Mouse (Mus musculus) CH12.LX (cell line): ENCODE measurements around the gene Nhlrc4. TPM values are rescaled to one million over a fixed set of nuclear protein-coding genes. Genes with fewer than 3 reads are reported as not detected.

ENCODE experiments used
- DNase-seq: peaks from one replicate; pipeline ENCODE4 v3.0.0-alpha.2; 2013; ENCODE audit errors: extremely low read depth
- H3K27ac ChIP-seq: 2 replicates; pipeline ENCODE4 v1.5.1; 2012; ENCODE audit warnings: low read depth, mild to moderate bottlenecking, control low read depth, moderate library complexity; ENCODE audit not compliant: insufficient read depth
- H3K27me3 ChIP-seq: replicated peaks from 2 replicates; pipeline ENCODE3; 2012; ENCODE audit warnings: inconsistent platforms
- H3K36me3 ChIP-seq, 2 experiments: replicated peaks in 1 of 2; 2 replicates each; pipeline versions ENCODE3 to v1.6.1; 2012; ENCODE audit warnings: inconsistent platforms in 1 of 2, low read length in 1 of 2, mild to moderate bottlenecking in 1 of 2, mixed read lengths in 1 of 2, moderate library complexity in 1 of 2; ENCODE audit not compliant: control insufficient read depth in 1 of 2, insufficient read depth in 1 of 2
- H3K4me1 ChIP-seq, 2 experiments: 2 replicates each; pipeline ENCODE4 v1.6.1; 2012; ENCODE audit warnings: inconsistent platforms in 1 of 2, moderate library complexity in 1 of 2; ENCODE audit not compliant: insufficient read depth in 2 of 2, control insufficient read depth in 1 of 2
- H3K4me2 ChIP-seq: 2 replicates; pipeline ENCODE4 v1.6.1; 2012; ENCODE audit warnings: low read depth, mild to moderate bottlenecking, control low read depth; ENCODE audit not compliant: poor library complexity, insufficient read depth, severe bottlenecking
- H3K4me3 ChIP-seq, 3 experiments: fragments of 150-350 bp in 1 of 3; sonication (generic) in 1 of 3; replicated peaks in 1 of 3; 2 replicates each; pipeline versions ENCODE3 to v1.5.1; 2011 to 2012; ENCODE audit warnings: low read depth in 2 of 3, low read length in 2 of 3, mild to moderate bottlenecking in 2 of 3, moderate library complexity in 2 of 3, control low read depth in 1 of 3, improper control_type of control experiment in 1 of 3, inconsistent platforms in 1 of 3, mixed read lengths in 1 of 3; ENCODE audit not compliant: poor library complexity in 1 of 3
- H3K79me2 ChIP-seq: replicated peaks from 2 replicates; pipeline ENCODE4 v1.6.1; 2012; ENCODE audit warnings: mild to moderate bottlenecking, moderate library complexity; ENCODE audit not compliant: control insufficient read depth, poor library complexity, insufficient read depth, severe bottlenecking; ENCODE audit errors: extremely low read depth
- H3K9ac ChIP-seq: 2 replicates; pipeline ENCODE4 v1.6.1; 2012; ENCODE audit warnings: low read depth, mild to moderate bottlenecking, control low read depth, moderate library complexity; ENCODE audit not compliant: insufficient read depth
- H3K9me3 ChIP-seq: replicated peaks from 2 replicates; pipeline ENCODE3; 2012; ENCODE audit warnings: low read length, inconsistent platforms, mixed read lengths
- BHLHE40 ChIP-seq: IDR thresholded peaks from 2 replicates; pipeline ENCODE4 v1.6.1; 2011; ENCODE audit warnings: mild to moderate bottlenecking, low read depth, low read length, improper control_type of control experiment
- CHD2 ChIP-seq: IDR thresholded peaks from 2 replicates; pipeline ENCODE4 v1.6.1; 2011; ENCODE audit warnings: low read length, improper control_type of control experiment
- ELF1 ChIP-seq: IDR thresholded peaks from 2 replicates; pipeline ENCODE4 v1.6.1; 2014; ENCODE audit warnings: low read depth, mild to moderate bottlenecking, inconsistent platforms, low read length, improper control_type of control experiment
- EP300 ChIP-seq: IDR thresholded peaks from 2 replicates; pipeline ENCODE4 v1.6.1; 2011; ENCODE audit warnings: low read length, improper control_type of control experiment
- ETS1 ChIP-seq: conservative IDR thresholded peaks from 2 replicates; pipeline ENCODE4 v1.6.1; 2012; ENCODE audit warnings: low read depth, mild to moderate bottlenecking, inconsistent platforms, low read length, improper control_type of control experiment, moderate library complexity
- GABPA ChIP-seq: IDR thresholded peaks from 2 replicates; pipeline ENCODE4 v1.6.1; 2012; ENCODE audit warnings: low read depth, low read length, improper control_type of control experiment, inconsistent platforms; ENCODE audit not compliant: insufficient replicate concordance
- JUND ChIP-seq: conservative IDR thresholded peaks from 2 replicates; pipeline ENCODE4 v1.6.1; 2011; ENCODE audit warnings: low read depth, low read length, improper control_type of control experiment
- KAT2A ChIP-seq: IDR thresholded peaks from 2 replicates; pipeline ENCODE4 v1.6.1; 2012; ENCODE audit warnings: low read length, improper control_type of control experiment, inconsistent platforms; ENCODE audit not compliant: insufficient replicate concordance
- MAFK ChIP-seq: IDR thresholded peaks from 2 replicates; pipeline ENCODE4 v1.6.1; 2011; ENCODE audit warnings: low read length, improper control_type of control experiment; ENCODE audit not compliant: insufficient replicate concordance
- MEF2A ChIP-seq: IDR thresholded peaks from 2 replicates; pipeline ENCODE4 v1.6.1; 2014; ENCODE audit warnings: low read depth, mild to moderate bottlenecking, inconsistent platforms, low read length, improper control_type of control experiment, borderline replicate concordance
- MYC ChIP-seq: IDR thresholded peaks from 2 replicates; pipeline ENCODE4 v1.6.1; 2011; ENCODE audit warnings: low read depth, mild to moderate bottlenecking, improper control_type of control experiment, low read length
- NRF1 ChIP-seq: IDR thresholded peaks from 2 replicates; pipeline ENCODE4 v1.6.1; 2014; ENCODE audit warnings: low read depth, mild to moderate bottlenecking, inconsistent platforms, low read length, improper control_type of control experiment, moderate library complexity
- PAX5 ChIP-seq: IDR thresholded peaks from 2 replicates; pipeline ENCODE4 v1.6.1; 2012; ENCODE audit warnings: low read length, inconsistent platforms, mixed read lengths
- POLR2A ChIP-seq: IDR thresholded peaks from 2 replicates; pipeline ENCODE4 v1.6.1; 2011; ENCODE audit warnings: low read depth, mild to moderate bottlenecking, improper control_type of control experiment, low read length
- RAD21 ChIP-seq: IDR thresholded peaks from 2 replicates; pipeline ENCODE4 v1.6.1; 2011; ENCODE audit warnings: low read depth, mild to moderate bottlenecking, low read length, improper control_type of control experiment, moderate library complexity
- TCF12 ChIP-seq: IDR thresholded peaks from 2 replicates; pipeline ENCODE4 v1.6.1; 2014; ENCODE audit warnings: low read depth, mild to moderate bottlenecking, inconsistent platforms, low read length, improper control_type of control experiment
- UBTF ChIP-seq: IDR thresholded peaks from 2 replicates; pipeline ENCODE4 v1.6.1; 2012; ENCODE audit warnings: low read depth, mild to moderate bottlenecking, inconsistent platforms, low read length, improper control_type of control experiment, moderate library complexity
- USF2 ChIP-seq: conservative IDR thresholded peaks from 2 replicates; pipeline ENCODE4 v1.6.1; 2011; ENCODE audit warnings: low read depth, low read length, improper control_type of control experiment
- dilution Hi-C: fragments of 300-500 bp; cut with MboI; formaldehyde crosslinking; loops from 2 replicates; pipeline ENCODE4 v1.14.3; 2020; ENCODE audit warnings: low sequenced_read_pairs; ENCODE audit not compliant: extremely low pct_unique_long_range_greater_than_20kb, extremely low pct_ligation_motif_present
- in situ Hi-C: fragments of 300-500 bp; cut with MboI; formaldehyde crosslinking; loops from 3 replicates; pipeline ENCODE4 v1.14.3; 2019; ENCODE audit warnings: low sequenced_read_pairs, low pct_ligation_motif_present, low pct_unique_long_range_greater_than_20kb, mixed read lengths
- polyA plus RNA-seq: library from polyadenylated mRNA; unstranded; fragments of >175 nt; gene quantifications from 2 replicates; pipeline ENCODE4 v1.2.1, GENCODE M21; 2012; ENCODE audit warnings: low read depth; ENCODE audit not compliant: insufficient read length
- total RNA-seq, 2 experiments: library from RNA; depleted of rRNA; stranded (reverse); fragments of 300-350 nt in 1 of 2; fragments of >200 nt in 1 of 2; gene quantifications; 2 replicates each; pipeline ENCODE4 v1.2.3; 2012 to 2014

Gene Nhlrc4
- total and polyA plus RNA-seq, 3 experiments, result not detected

DNA sequence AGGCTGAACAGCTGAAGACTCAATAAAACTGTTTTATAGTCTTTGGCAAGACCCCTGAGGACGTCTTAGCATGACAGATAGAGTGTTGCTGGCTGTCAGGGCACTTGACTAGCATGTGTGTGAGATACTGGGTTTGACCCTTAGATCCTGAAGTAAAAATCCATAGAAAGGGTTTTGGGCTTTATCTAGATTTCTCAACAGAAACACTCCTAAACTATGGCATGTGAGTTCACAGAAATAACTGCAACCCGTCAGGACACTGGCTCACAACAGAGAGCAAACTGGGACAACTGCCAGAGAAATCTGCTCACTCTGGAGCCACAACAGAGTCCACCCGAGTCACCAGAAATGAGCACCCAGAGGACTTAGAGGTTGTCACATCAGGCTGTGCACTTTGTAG lies 22.9 kb upstream of the Nhlrc4 start:
- in situ Hi-C loops, result no loop called here
- DNase-seq, result no peak
- Histone ChIP-seq H3K4me1 (peaks cover 20 to 29% of the 10 kb centered on the region in 2 experiments), H3K9ac (no peak overlapping the region), H3K79me2 (no peaks in the 10 kb centered on the region), H3K27me3 (no peaks in the 10 kb centered on the region), H3K4me3 (no peak overlapping the region), H3K4me2 (no peak overlapping the region), H3K27ac (no peak overlapping the region), H3K9me3 (no peaks in the 10 kb centered on the region), H3K36me3 (peaks cover 15 to 51% of the 10 kb centered on the region in 2 experiments)
- dilution Hi-C loops, result no loop called here
- no peak for TF ChIP-seq PAX5
- no peak for TF ChIP-seq MAFK
- no peak for TF ChIP-seq TCF12
- TF ChIP-seq POLR2A, result no peak
- TF ChIP-seq CHD2, result no peak
- no peak for TF ChIP-seq USF2
- TF ChIP-seq JUND, result no peak
- no peak for TF ChIP-seq ETS1
- TF ChIP-seq EP300, result no peak
- TF ChIP-seq RAD21, result no peak
- TF ChIP-seq UBTF, result no peak
- no peak for TF ChIP-seq GABPA
- no peak for TF ChIP-seq KAT2A
- TF ChIP-seq ELF1, result no peak
- no peak for TF ChIP-seq MYC

DNA sequence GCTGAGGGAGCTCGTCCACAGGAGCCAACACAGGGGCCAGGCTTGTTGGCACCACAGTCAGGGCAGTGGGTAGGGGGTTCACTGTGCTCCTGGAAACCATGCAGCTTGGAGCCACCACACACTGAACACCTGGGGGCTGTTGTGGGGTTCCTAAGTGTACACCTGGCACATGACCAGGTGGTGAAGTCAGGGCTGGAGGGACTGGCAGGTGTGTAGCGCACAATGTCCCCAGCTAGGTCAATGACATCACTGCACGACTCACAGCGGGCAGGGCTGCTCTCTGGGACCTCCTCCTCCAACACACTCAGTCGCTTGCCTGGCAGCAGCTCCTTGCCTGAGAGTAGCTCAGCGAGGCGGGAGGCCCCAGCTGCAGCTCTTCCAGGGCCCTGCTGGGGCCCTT lies 19.5 kb upstream of the Nhlrc4 start:
- Histone ChIP-seq H3K4me1 (peaks cover 0 to 5% of the 10 kb centered on the region in 2 experiments; a peak in 1 of 4 replicates), H3K9me3 (no peaks in the 10 kb centered on the region), H3K4me3 (no peak overlapping the region), H3K9ac (no peak overlapping the region), H3K36me3 (peaks cover 25 to 83% of the 10 kb centered on the region in 2 experiments), H3K79me2 (no peaks in the 10 kb centered on the region), H3K4me2 (no peak overlapping the region), H3K27me3 (no peaks in the 10 kb centered on the region), H3K27ac (no peak overlapping the region)
- in situ Hi-C loops (no loop called here), dilution Hi-C loops (no loop called here)
- no peak for DNase-seq
- TF ChIP-seq BHLHE40 (no peak), RAD21 (no peak), KAT2A (no peak), MEF2A (no peak), UBTF (no peak), GABPA (no peak), CHD2 (no peak), NRF1 (no peak)
